Mouse (Mus musculus): Measurements from ENCODE around the gene Stag1. TPM values are rescaled to one million over a fixed set of nuclear protein-coding genes. Genes with fewer than 3 reads are reported as not detected.

Stag1 gene
- polyA plus RNA-seq, 1 experiment from 2014 or later: 40.9 TPM

- ATAC-seq (replicated peaks; ENCODE audit: low FRiP score, low read depth): no peak
- Histone ChIP-seq H3K4me1 (replicated peaks; ENCODE audit: insufficient read depth, low read length) (0 out of 2 replicates have a peak, but pooled peaks cover 4% of the 10 kb centered on the region), H3K36me3 (ENCODE audit: insufficient read depth, low read length) (no peaks in the 10 kb centered on the region), H3K9me3 (replicated peaks; ENCODE audit: low read length) (no peaks in the 10 kb centered on the region), H3K4me2 (ENCODE audit: low read length) (no peak overlapping the region), H3K27ac (no peak overlapping the region), H3K9ac (ENCODE audit: low read depth, low read length) (no peak overlapping the region), H3K4me3 (replicated peaks; ENCODE audit: low read depth, low read length) (no peak overlapping the region), H3K27me3 (ENCODE audit: insufficient read depth, low read length) (no peaks in the 10 kb centered on the region)
- WGBS: 96% methylated on average over 2 of the region's 2 CpGs
- no peak for TF ChIP-seq CTCF (IDR thresholded peaks at IDR 0.05; ENCODE audit: low read depth)
- no peak for DNase-seq (ENCODE audit: low spot score)
Measured at GRCm38 (mm10) chr9:100640754-100641153, 43.2 kb downstream of the Stag1 start.

DNA sequence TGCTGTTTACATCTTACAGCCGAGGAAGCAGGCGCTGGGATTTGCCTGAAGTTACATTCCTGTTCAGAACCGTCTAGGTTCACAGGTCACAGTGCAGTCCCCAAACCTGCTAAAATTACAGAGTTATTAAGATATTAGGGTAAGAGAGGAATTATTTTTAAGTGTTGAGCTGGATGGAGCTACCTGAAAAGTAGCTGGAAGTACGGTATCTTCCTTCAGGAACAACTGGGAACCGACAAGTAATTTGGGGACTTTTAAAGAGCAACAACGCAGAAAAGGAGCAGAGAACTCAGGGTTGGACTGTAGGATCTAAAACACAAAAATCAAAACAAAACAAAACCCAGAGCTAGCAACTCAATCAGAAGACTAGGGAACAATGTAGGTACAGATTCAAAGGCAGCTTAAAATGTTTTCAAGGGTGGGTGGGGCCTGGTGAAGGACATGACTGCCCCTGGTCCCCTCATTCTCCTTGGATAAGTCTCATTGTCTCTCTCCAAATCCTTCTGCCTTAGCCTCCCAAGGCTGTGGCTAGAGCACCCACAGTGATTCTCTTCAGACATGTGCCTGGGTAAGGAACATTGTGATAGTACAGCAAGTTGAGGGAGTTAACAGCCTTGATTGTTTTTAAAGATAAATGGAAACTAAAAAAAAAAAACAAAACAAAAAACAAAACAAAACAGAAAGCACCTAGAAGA is 43.9 kb downstream of the Stag1 start:
- H3K9ac ChIP-seq (ENCODE audit: low read depth, low read length): peak overlapping the region; percentile 77; the same call in 1 of the 2 replicates
- H3K4me3 ChIP-seq (replicated peaks; ENCODE audit: low read depth, low read length): peak overlapping the region; percentile 92
- no peak for TF ChIP-seq CTCF (IDR thresholded peaks at IDR 0.05; ENCODE audit: low read depth)
- no peaks in the 10 kb centered on the region for H3K27me3 ChIP-seq (ENCODE audit: insufficient read depth, low read length)
- H3K9me3 ChIP-seq (replicated peaks; ENCODE audit: low read length): no peaks in the 10 kb centered on the region
- 0 out of 2 replicates have a peak, but pooled peaks cover 8% of the 10 kb centered on the region for H3K4me1 ChIP-seq (replicated peaks; ENCODE audit: insufficient read depth, low read length)
- WGBS: 57% methylated on average over 6 of the region's 6 CpGs
- ATAC-seq (replicated peaks; ENCODE audit: low FRiP score, low read depth): no peak
- H3K4me2 ChIP-seq (ENCODE audit: low read length): peak overlapping the region; percentile 75
- H3K27ac ChIP-seq: peak overlapping the region; percentile 99
- no peaks in the 10 kb centered on the region for H3K36me3 ChIP-seq (ENCODE audit: insufficient read depth, low read length)
- DNase-seq (ENCODE audit: low spot score): no peak

DNA sequence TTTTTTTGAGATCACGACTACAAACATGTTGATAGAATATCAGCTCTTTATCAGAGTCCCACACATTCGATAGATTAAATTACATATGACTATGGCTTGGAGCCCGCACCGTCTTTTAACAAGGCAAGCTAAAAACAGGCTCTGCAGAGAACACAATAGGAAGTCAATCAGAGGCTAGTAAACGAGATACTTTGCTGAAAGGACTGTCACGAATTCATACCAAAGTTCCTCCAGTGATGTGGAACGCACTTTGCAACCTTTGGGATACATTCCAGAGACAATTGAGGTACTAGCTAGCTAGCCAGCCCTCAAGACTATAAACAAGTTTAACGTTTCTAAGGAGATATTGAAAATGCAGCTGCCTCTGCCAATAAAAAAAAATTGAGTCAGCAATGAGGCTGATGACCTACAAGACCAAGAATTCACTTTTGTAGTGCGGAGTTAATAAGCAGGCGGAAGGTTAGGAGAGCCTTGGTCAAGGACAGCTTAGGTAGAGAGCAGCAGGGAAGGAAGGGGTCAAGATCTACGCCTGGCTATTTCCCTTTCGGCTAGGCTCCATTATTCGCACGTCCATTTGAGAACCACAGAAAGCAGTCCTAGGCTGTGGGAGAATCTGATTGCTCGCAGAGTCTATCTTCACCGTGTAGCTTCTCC is 44.7 kb downstream of the Stag1 start:
- H3K27ac ChIP-seq: peak overlapping the region; percentile 99
- no peak for TF ChIP-seq CTCF (IDR thresholded peaks at IDR 0.05; ENCODE audit: low read depth)
- no peaks in the 10 kb centered on the region for H3K9me3 ChIP-seq (replicated peaks; ENCODE audit: low read length)
- no peaks in the 10 kb centered on the region for H3K36me3 ChIP-seq (ENCODE audit: insufficient read depth, low read length)
- peak overlapping the region; percentile 75 for H3K4me2 ChIP-seq (ENCODE audit: low read length)
- ATAC-seq (replicated peaks; ENCODE audit: low FRiP score, low read depth) (peak; percentile 1; the same call in 1 of the 2 replicates), DNase-seq (ENCODE audit: low spot score) (peak; percentile 75)
- peak overlapping the region; percentile 77 for H3K9ac ChIP-seq (ENCODE audit: low read depth, low read length)
- no peaks in the 10 kb centered on the region for H3K27me3 ChIP-seq (ENCODE audit: insufficient read depth, low read length)
- H3K4me3 ChIP-seq (replicated peaks; ENCODE audit: low read depth, low read length): peak overlapping the region; percentile 92
- 0 out of 2 replicates have a peak, but pooled peaks cover 10% of the 10 kb centered on the region for H3K4me1 ChIP-seq (replicated peaks; ENCODE audit: insufficient read depth, low read length)
- under 1% methylated on average over 16 of the region's 16 CpGs for WGBS

GRCm38 (mm10) chr9:100642840-100643697 is 45.5 kb downstream of the Stag1 start:
- Histone ChIP-seq H3K27me3 (ENCODE audit: insufficient read depth, low read length) (no peaks in the 10 kb centered on the region), H3K9ac (ENCODE audit: low read depth, low read length) (peak overlapping the region; percentile 97), H3K4me1 (replicated peaks; ENCODE audit: insufficient read depth, low read length) (0 out of 2 replicates have a peak, but pooled peaks cover 10% of the 10 kb centered on the region), H3K27ac (peak overlapping the region; percentile 99), H3K9me3 (replicated peaks; ENCODE audit: low read length) (no peaks in the 10 kb centered on the region), H3K4me3 (replicated peaks; ENCODE audit: low read depth, low read length) (peak overlapping the region; percentile 92), H3K4me2 (ENCODE audit: low read length) (peak overlapping the region; percentile 75), H3K36me3 (ENCODE audit: insufficient read depth, low read length) (no peaks in the 10 kb centered on the region)
- peak; percentile 99 for ATAC-seq (replicated peaks; ENCODE audit: low FRiP score, low read depth)
- peak; percentile 94 for TF ChIP-seq CTCF (IDR thresholded peaks at IDR 0.05; ENCODE audit: low read depth)
- WGBS: under 1% methylated on average over 86 of the region's 97 CpGs
- peak; percentile 99 for DNase-seq (ENCODE audit: low spot score)

DNA sequence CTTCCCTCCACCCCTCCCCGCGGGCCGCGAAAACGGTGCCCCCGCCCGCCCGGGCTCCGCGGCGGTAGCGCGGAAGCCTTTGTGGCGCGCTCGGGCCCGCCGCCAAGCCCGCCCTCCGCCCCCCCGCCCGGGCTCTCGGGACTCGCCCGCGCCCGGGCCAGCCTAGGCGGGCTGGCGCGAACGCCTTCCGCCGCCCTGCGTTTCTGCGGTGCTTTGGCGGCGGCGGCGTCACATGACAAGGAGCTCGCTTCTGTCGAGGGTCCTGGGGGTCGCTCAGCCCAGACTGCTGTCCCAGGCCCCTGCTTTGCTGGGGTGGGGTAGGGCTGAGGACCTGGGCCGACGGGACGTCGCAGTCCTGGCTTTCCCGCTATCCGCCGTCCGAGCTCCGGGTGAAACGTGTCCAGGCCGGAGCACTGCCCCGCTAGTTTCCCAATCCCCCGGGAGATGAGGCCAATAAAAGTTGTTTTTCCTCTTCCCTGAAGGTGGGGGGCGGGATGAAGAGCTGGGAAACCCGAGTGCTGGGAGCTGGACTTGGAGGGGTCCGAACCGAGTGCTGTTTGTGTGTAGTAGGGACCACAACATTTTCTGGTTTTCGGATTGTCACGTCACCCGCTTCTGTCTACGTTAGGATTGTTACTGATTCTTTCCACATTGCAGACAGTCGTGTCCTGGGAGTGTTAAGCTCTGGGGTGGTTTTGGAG is 46.6 kb downstream of the Stag1 start:
- no peaks in the 10 kb centered on the region for H3K9me3 ChIP-seq (replicated peaks; ENCODE audit: low read length)
- peak overlapping the region; percentile 97 for H3K9ac ChIP-seq (ENCODE audit: low read depth, low read length)
- DNase-seq (ENCODE audit: low spot score): peak; percentile 88
- TF ChIP-seq CTCF (IDR thresholded peaks at IDR 0.05; ENCODE audit: low read depth): 0 out of 2 replicates have a peak, but pooled peaks have one; percentile 10
- peak; percentile 18 for ATAC-seq (replicated peaks; ENCODE audit: low FRiP score, low read depth)
- peak overlapping the region; percentile 98 for H3K27ac ChIP-seq
- 0 out of 2 replicates have a peak, but pooled peaks cover 10% of the 10 kb centered on the region for H3K4me1 ChIP-seq (replicated peaks; ENCODE audit: insufficient read depth, low read length)
- peak overlapping the region; percentile 92 for H3K4me3 ChIP-seq (replicated peaks; ENCODE audit: low read depth, low read length)
- H3K4me2 ChIP-seq (ENCODE audit: low read length): peak overlapping the region; percentile 71
- no peaks in the 10 kb centered on the region for H3K36me3 ChIP-seq (ENCODE audit: insufficient read depth, low read length)
- WGBS: under 1% methylated on average over 47 of the region's 64 CpGs
- H3K27me3 ChIP-seq (ENCODE audit: insufficient read depth, low read length): no peaks in the 10 kb centered on the region

All from kidney, postnatal 0 days (tissue).